Mouse (Mus musculus) splenic B cell, adult 2 months (primary cell): ENCODE measurements around the gene Pcsk4.

ENCODE experiments used
- DNase-seq: peaks from one replicate; pipeline ENCODE4 v3.0.0-alpha.2; 2011; ENCODE audit warnings: low read depth, low spot score
- H3K27me3 ChIP-seq: 2 replicates; pipeline ENCODE4 v1.6.1; 2012; ENCODE audit warnings: mild to moderate bottlenecking, low read length, moderate library complexity, mixed read lengths; ENCODE audit not compliant: control insufficient read depth, poor library complexity, insufficient read depth, severe bottlenecking
- H3K36me3 ChIP-seq: 2 replicates; pipeline ENCODE4 v1.6.1; 2012; ENCODE audit warnings: mild to moderate bottlenecking, low read length, moderate library complexity, mixed read lengths; ENCODE audit not compliant: control insufficient read depth, poor library complexity, insufficient read depth, severe bottlenecking

The Pcsk4 gene

DNA sequence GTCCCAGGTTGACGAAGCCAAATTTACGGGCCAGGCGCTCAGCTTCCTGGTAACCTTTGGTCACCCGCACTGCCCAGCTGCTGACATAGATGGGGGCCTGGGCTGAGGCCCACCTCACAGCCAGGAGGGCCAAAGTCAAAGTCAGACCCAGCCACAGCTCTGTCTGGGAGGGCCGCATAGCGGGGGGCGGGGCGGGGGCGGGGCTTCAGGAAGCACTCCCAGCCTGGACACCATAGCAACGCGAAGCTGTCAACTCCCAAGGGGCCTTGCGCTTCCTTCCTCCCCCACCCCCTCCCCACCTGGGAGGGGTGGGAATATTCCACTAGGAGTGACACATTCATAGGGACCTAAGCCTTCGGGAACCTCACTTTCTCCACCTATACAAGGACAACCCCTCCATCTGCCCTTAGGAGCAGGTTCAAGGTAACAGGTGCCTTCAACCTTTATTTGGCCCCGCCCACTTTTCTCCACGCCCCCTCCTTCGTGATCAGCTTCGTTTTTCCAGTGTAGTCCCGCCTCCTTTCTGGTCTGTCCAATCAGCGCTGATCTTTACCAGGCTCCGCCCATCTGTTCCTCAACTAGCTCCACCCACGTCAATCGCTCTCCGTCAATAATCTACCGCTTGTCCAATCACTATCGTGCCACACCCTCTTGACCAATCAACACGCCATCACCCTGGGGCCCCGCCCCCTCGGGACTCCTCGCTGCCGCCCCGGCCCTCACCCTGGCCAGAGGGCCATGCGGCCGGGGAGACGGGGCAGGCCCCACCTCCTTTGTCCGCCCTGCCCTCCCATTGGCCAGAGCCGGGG is at the start of gene Pcsk4, which contains the start of gene Reep6:
Pcsk4 (minus strand) TSS at position 226 of the 809 bp plus-strand sequence.
Reep6 (plus strand) TSS at position 681 of the 809 bp plus-strand sequence.
- peak; percentile 96 for DNase-seq

DNA sequence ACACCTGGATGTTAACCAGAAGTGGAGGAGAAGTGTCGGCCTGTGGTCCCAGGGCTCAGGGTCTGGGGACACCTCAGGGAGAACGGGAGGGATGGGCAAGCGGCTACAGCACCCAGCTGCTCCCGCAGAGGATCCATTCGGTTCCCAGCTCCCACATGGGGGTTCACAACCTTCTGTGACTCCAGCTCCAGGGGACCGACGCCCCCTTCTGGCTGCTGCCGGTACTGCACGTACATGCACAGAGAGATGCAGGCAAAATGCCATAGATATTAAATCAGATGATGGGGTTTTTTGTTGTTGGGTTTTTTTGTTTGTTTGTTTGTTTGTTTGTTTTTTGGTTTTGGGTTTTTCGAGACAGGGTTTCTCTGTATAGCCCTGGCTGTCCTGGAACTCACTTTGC is 48.4 kb upstream of the Pcsk4 start:
- no peaks in the 10 kb centered on the region for H3K27me3 ChIP-seq
- peaks cover 5% of the 10 kb centered on the region; the same call in 1 of the 2 replicates for H3K36me3 ChIP-seq
- peak; percentile 56 for DNase-seq

More for the DNA sequence above, at the start of gene Pcsk4, which contains the start of gene Reep6:
- H3K36me3 ChIP-seq = no peaks in the 10 kb centered on the region
- H3K27me3 ChIP-seq = no peaks in the 10 kb centered on the region

DNA sequence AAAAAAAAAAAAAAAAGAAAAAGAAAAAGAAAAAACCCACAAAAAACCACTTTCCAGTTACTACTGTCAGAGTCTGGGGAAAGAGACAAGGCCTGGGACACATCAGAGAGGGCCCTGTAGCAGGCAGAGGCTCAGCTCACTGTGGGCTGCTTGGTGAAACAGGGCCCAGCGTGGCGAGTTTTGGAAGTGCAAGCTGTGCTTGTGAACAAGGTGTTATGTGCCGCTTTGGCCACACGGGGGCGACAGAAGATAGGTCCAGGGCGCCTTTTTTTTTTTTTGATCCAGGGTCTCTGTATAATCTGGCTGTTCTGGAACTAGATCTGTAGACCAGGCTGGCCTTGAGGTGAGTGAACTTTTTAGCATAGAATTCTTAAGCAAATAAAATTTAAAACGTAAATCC is 46.9 kb upstream of the Pcsk4 start:
- Histone ChIP-seq H3K36me3 (no peaks in the 10 kb centered on the region), H3K27me3 (no peaks in the 10 kb centered on the region)
- DNase-seq = peak; percentile 96

DNA sequence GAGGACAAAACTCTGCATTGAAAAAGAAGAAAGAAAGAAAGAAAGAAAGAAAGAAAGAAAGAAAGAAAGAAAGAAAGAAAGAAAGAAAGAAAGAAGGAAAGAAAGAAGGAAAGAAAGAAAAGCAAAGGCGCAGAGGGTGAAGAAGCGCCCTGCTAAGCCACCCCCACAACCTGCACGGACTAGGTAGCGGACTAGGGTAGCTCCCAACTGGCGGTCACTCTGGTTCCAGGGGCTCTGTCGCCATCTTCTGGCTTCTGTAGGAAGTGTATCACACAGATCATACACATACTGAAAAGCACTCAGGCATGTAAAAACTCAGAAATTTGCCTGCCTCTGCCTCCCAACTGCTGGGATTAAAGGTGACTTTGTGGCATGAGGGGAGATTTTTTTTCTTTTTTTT is 44.8 kb upstream of the Pcsk4 start:
- DNase-seq = peak; percentile 73
- no peaks in the 10 kb centered on the region for H3K27me3 ChIP-seq
- H3K36me3 ChIP-seq = no peaks in the 10 kb centered on the region

DNA sequence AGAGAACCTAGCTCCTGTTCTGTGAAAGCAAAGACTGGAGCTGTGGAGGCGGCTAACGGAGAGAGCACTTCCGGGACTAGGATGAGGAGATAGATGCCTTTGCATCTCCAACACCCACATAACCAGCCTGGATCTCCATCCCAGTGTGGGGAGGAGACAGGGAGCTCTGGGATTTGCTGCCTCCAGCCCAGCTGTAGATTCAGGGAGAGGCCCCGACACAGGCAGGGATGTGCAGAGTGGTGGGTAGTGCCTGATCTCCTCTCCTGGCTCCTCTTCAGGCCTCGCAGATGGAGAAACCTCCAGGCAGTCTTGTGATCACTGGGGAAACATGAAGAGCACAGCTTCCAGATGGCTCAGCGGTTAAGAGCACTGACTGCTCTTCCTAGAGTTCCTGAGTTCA is 43.4 kb upstream of the Pcsk4 start:
- no peaks in the 10 kb centered on the region for H3K27me3 ChIP-seq
- H3K36me3 ChIP-seq = no peaks in the 10 kb centered on the region
- DNase-seq = no peak

DNA sequence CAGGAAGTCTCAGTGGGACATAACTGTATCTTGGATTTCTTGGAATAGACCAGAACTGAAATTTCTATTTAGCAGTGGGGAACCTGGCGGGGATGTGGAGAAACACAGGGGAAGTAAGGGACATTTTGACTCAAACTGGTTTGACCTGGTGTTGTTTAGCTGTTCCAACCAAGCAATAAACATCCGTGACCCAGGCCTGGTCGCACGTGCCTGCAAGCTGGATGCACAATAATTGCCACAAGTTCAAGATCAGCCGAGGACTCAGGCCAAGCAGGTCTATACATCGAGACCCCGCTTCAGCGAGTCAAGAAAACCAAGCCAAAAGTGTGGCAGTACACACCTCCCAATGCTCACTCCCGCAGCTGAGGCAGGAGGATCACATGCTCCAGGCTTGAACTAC is 42.7 kb upstream of the Pcsk4 start:
- no peaks in the 10 kb centered on the region for H3K27me3 ChIP-seq
- DNase-seq = no peak
- no peaks in the 10 kb centered on the region for H3K36me3 ChIP-seq

DNA sequence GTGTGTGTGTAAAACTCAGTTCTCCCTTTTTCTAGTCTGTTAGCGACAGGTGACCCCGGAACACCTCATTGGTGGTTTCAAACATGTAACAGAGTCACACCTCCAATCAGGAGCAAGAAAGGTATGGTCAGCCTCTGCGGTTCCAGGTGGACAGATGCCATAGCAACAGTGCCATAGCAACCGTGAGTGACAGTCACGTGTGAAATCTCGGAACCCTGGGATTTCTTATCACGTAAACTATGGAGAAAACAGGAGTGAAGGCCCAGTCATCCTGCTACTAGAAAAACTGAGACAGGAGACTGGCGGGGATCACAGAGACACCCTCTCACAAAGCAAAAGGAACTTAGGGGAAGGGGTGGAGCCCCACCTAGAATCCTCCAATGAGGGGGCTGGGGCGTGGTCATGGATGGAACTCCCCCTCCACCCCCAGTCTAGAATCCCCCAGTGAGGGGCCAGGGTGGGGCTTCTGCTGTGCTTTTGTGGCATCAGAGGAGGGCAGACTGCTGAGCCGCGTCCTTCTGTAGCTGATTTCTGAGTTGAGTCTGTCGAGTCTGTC is 42.2 kb upstream of the Pcsk4 start:
- peak; percentile 90 for DNase-seq
- Histone ChIP-seq H3K36me3 (no peaks in the 10 kb centered on the region), H3K27me3 (no peaks in the 10 kb centered on the region)

DNA sequence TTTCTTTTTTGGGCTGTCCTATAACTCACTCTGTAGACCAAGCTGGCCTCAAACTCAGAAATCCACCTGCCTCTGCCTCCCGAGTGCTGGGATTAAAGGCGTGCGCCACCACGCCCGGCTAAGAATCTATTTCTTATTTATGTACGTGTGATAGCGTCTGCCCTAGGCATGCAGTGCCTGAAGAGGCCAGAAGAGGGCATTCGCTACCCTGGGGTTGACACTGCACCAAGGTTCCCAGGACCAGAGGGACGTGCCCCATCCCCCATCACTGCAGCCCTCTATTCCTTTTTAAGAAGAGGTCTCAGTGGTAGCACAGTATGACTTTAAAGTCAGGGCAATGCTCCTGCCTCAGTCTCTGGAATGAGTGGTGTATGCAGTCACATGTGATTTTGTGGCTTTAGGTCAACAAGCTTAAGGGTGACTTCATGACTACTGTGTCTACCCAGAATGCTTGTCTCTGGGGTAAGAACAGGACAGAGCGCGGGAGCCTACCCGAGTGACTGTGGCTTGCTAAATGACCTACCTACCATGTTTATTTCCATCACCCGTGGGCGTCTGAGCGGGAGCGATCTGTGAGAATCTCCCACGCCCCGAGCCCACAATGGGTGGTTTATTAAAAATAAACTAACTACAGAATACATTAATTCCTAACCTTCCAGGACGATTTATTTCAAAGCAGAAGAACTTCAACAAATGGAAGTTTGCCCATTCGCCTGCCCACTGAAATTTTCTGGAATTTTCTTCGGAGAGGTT is 40.9 kb upstream of the Pcsk4 start:
- peak; percentile 60 for DNase-seq
- Histone ChIP-seq H3K36me3 (no peaks in the 10 kb centered on the region), H3K27me3 (no peaks in the 10 kb centered on the region)

DNA sequence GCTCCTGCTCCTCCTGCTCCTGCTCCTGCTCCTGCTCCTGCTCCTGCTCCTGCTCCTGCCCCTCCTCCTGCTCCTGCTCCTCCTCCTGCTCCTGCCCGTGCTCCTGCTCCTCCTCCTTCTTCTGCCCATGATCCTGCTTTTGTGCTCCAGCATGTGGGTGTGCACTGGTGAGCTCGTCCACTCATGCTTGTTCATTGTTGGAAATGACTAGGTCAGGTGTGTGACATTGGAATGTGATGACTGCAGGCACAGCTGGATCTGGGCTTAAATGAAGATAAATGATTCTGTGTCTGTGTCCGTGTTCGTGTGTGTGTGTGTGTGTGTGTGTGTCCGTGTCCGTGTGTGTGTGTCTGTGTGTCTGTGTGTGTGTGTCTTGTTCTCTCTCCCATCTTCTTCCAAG is 39.1 kb upstream of the Pcsk4 start:
- no peaks in the 10 kb centered on the region for H3K36me3 ChIP-seq
- no peaks in the 10 kb centered on the region for H3K27me3 ChIP-seq
- DNase-seq = no peak

DNA sequence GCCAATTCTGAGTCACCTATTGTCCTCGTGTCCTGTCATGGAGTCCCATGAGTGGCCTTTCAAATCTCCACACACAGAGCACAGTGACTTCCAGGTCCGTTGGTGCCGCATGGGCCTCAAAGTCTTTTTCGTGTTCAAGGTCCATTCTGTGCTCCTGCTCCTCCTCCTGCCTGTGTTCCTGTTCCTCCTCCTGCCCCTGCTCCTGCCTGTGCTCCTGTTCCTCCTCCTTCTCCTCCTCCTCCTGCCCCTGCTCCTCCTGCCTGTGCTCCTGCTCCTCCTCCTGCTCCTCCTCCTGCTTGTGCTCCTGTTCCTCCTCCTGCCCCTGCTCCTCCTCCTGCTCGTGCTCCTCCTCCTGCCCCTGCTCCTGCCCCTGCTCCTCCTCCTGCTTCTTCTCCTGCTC is 38.7 kb upstream of the Pcsk4 start:
- Histone ChIP-seq H3K27me3 (no peaks in the 10 kb centered on the region), H3K36me3 (no peaks in the 10 kb centered on the region)
- peak; percentile 31 for DNase-seq

DNA sequence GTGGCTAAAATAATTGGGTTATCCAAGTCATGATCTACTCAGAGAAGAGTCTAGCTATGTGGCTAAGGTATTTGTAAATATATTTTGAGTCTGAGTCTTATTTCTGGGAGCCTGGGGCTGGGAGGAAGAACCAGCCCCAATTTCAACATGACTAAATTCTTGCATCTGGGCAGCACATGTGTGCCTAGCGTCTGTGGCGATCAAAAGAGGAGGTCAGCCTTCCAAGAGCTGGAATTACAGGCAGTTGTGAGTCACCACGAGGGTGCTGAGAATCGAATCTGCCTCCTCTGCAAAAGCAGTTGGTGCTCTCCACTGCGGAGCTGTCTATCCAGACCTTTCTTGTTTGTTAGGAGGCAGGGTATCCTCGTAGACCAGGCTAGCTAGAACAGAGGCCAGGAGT is 36.4 kb upstream of the Pcsk4 start:
- Histone ChIP-seq H3K27me3 (no peaks in the 10 kb centered on the region), H3K36me3 (no peaks in the 10 kb centered on the region)
- DNase-seq = no peak

DNA sequence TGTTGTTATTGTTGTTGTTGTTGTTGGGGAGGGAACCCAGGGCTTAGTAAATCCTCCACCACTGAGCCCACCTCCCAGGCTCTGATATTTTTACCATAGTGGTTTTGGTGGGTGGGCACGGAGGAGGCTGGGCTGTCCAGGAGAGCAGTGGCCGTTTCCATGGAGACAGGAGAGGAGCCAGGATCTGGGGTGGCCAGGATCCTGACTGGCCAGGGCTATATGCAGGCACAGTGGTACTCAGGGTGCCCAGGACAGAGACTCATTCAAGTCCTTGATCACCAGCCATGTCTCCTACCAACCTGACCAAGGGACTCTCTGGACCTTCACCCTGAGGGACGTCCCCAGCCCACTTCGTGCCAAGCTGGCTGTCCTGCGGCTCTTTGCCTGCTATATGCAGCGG is 34.4 kb upstream of the Pcsk4 start:
- DNase-seq = no peak
- no peaks in the 10 kb centered on the region for H3K27me3 ChIP-seq
- no peaks in the 10 kb centered on the region for H3K36me3 ChIP-seq

DNA sequence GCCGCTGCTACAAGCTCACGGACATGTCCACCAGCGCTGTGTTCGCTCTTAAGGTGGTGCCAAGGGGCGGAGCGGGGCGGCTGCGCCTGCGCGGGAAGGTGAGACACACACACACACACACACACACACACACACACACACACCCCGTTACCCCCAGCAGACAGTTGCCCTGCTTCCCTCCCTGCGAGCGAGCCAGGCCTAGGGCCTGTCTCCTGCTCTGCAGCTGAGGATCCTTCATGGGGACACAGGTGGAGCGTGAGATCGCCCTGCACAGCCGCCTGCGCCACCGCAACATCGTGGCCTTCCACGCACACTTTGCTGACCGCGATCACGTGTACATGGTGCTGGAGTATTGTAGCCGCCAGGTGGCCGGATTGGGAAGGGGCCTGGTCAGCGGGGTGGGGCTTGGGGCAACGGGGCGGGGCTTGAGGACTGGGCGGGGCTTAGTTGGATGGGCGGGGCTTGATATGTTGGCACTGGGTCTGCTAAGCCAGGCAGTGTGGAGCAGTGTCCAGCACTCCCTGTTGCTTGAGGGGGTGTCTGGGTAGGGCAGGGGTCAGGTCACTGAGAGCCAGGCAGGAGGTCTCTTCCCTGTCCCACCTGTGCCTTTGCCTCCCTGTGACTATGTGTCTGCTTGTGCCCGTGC is 28.8 kb upstream of the Pcsk4 start:
- no peaks in the 10 kb centered on the region for H3K36me3 ChIP-seq
- H3K27me3 ChIP-seq = no peaks in the 10 kb centered on the region; the same call in 1 of the 2 replicates
- DNase-seq = peak; percentile 41

DNA sequence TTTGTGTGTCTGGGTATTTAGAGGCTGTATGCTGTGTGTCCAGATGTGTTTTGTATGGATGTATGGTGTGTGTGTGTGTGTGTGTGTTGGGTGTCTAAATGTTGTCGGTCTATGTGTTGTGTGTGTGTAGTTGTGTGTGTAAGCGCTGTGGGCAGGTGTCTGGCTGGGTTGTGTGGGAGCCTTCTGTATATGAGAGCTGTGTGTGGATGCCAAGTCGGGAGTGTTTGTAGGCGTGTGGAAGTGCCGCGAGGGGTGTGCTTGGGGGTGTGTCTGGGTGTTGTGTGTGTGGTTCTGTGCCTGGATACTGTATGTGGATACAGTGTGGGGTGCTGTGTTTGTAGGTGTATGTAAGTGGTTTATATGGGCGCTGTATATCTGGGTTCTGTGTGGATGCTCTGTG is 28.0 kb upstream of the Pcsk4 start:
- Histone ChIP-seq H3K36me3 (no peaks in the 10 kb centered on the region), H3K27me3 (no peaks in the 10 kb centered on the region; the same call in 1 of the 2 replicates)
- DNase-seq = no peak
